Mouse (Mus musculus) stomach, embryonic 14.5 days (tissue): ENCODE data around the gene Sumf1. TPM values are rescaled to one million over a fixed set of nuclear protein-coding genes. Genes with fewer than 3 reads are reported as not detected.

Experiments used
- ATAC-seq: fragments of 200-750 bp; cut with Nextera tagmentation; 2 replicates; pipeline ENCODE4 v1.8.0; 2017; ENCODE audit warnings: low read depth, moderate TSS enrichment; ENCODE audit not compliant: insufficient number of reproducible peaks, insufficient read depth, low FRiP score
- H3K27ac ChIP-seq: fragments of 300-500 bp; sonication (generic); 2 replicates; pipeline ENCODE4 v1.5.1; 2014; ENCODE audit warnings: mild to moderate bottlenecking, low read length, moderate library complexity, mixed read lengths
- H3K27me3 ChIP-seq: fragments of 300-500 bp; sonication (generic); 2 replicates; pipeline ENCODE4 v1.6.1; 2014; ENCODE audit warnings: low read length, control low read depth, mixed read lengths; ENCODE audit not compliant: control insufficient read depth, insufficient read depth
- H3K36me3 ChIP-seq: fragments of 300-500 bp; sonication (generic); 2 replicates; pipeline ENCODE4 v1.6.1; 2014; ENCODE audit warnings: mild to moderate bottlenecking, control low read depth, low read length, moderate library complexity, mixed read lengths; ENCODE audit not compliant: control insufficient read depth, insufficient read depth
- H3K4me1 ChIP-seq: fragments of 300-500 bp; sonication (generic); 2 replicates; pipeline ENCODE4 v1.6.1; 2014; ENCODE audit warnings: low read length, control low read depth, mixed read lengths; ENCODE audit not compliant: control insufficient read depth, insufficient read depth
- H3K4me2 ChIP-seq: fragments of 300-500 bp; sonication (generic); replicated peaks from 2 replicates; pipeline ENCODE4 v1.6.1; 2014; ENCODE audit warnings: low read depth, low read length, control low read depth
- H3K4me3 ChIP-seq: fragments of 300-500 bp; sonication (generic); 2 replicates; pipeline ENCODE4 v1.5.1; 2014; ENCODE audit warnings: low read depth, low read length, control low read depth
- H3K9ac ChIP-seq: fragments of 300-500 bp; sonication (generic); replicated peaks from 2 replicates; pipeline ENCODE4 v1.6.1; 2014; ENCODE audit warnings: low read depth, mild to moderate bottlenecking, control low read depth, low read length, moderate library complexity, mixed read lengths
- H3K9me3 ChIP-seq: fragments of 300-500 bp; sonication (generic); 2 replicates; pipeline ENCODE4 v1.6.1; 2016; ENCODE audit warnings: low read depth, low read length, control low read depth; ENCODE audit not compliant: control insufficient read depth
- WGBS: fragments of 180-500 bp; shearing (Covaris S2); extraction: QIAGEN DNeasy Blood & Tissue Kit; methylation state at CpG from one replicate; pipeline ENCODE4 v1.1.7; 2014; 5-methylcytosine and 5-hydroxymethylcytosine counted together
- polyA plus RNA-seq: library from polyadenylated mRNA; unstranded; fragments of >200 nt; fragmentation: Nextera tagmentation; extraction: Ambion mirVana; gene quantifications from 2 replicates; pipeline ENCODE4 v1.2.1, GENCODE M21; 2014

Gene Sumf1
- polyA plus RNA-seq, 1 experiment from 2014 or later: 23.6 TPM

DNA sequence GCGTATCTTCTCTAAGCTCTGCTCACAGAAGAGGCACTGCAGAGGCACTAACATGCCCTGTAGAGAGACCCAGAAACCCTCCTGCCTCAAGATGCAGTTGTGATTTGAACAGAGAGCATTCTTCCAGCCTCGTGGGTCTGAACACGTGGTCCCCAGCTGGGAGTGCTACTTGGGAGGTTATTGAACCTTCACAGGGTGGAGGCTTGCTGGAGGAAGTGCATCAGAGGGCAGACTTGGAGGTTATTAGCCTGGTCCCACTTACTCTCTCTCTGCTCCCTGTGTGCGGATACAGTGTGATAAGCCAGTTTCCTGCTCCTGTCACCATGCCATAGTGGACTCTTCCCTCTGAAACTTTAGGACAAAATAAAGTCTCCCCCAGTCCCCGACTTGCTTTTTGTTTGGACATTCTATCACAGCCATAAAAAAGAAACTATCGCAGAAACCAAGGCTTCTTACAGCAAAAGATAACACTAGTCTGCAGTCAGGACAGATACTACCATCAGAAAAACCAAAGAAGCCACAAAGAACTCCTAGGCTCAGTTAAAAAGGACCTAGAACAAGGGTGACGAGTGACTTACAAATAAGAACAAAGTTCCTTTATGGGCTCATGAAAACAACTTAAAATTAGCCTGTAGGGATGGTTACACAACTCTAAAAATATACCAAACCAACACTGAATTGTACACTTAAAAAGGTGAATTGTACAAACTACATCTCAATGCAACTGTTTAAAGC lies 17.3 kb downstream of the Sumf1 start:
- Histone ChIP-seq H3K9me3 (no peaks in the 10 kb centered on the region), H3K4me3 (no peak overlapping the region), H3K27ac (no peak overlapping the region), H3K27me3 (no peaks in the 10 kb centered on the region), H3K4me2 (no peak overlapping the region), H3K4me1 (no peaks in the 10 kb centered on the region), H3K36me3 (no peaks in the 10 kb centered on the region), H3K9ac (no peak overlapping the region)
- 80% methylated on average over 7 of the region's 7 CpGs for WGBS
- no peak for ATAC-seq

DNA sequence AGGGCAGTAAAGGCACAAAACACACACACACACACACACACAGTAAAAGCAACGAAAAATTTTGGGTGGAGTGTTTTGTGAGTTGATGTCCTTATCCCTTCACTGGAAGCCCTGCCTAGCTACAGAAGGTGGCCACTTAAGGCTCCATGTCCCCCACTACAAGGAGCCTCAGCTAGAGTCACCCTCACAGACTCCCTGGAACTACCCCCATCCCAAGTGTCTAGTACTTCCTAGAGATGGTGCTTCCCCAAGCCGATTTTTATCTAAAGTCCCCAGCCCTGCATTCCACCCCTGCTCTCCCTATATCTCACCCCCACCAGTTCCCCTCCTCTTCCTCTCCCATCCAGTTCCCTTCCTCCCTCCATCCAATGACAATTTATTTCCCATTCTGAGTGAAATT lies 19.8 kb downstream of the Sumf1 start:
- Histone ChIP-seq H3K27me3 (no peaks in the 10 kb centered on the region), H3K9ac (no peak overlapping the region), H3K27ac (no peak overlapping the region), H3K4me1 (peaks cover 2% of the 10 kb centered on the region; the same call in 1 of the 2 replicates), H3K4me2 (no peak overlapping the region), H3K9me3 (no peaks in the 10 kb centered on the region), H3K36me3 (no peaks in the 10 kb centered on the region), H3K4me3 (no peak overlapping the region)
- 79% methylated on average over 2 of the region's 2 CpGs for WGBS
- ATAC-seq: no peak

DNA sequence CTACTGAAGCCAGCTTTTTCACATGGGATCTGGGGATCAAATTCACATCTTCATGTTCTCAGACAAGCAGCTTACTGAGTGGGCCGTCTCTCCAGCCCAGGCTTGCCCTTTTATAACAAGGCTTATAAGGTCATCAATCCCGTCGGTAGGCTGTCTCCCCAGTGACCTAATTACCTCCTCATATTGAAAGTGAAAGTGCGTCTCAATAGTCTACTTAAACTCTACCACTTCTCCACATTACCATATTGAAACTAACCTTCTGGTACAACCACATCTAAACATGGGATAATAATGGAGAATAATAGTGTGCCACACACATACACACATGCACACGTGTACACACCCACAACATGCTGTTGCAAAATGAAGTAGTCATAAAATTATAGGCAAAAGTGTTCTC lies 20.4 kb downstream of the Sumf1 start:
- H3K27ac ChIP-seq: no peak overlapping the region
- no peak overlapping the region for H3K4me2 ChIP-seq
- H3K27me3 ChIP-seq: no peaks in the 10 kb centered on the region
- 79% methylated on average over 5 of the region's 5 CpGs for WGBS
- no peak overlapping the region for H3K9ac ChIP-seq
- no peaks in the 10 kb centered on the region for H3K36me3 ChIP-seq
- no peak overlapping the region for H3K4me3 ChIP-seq
- no peak for ATAC-seq
- H3K9me3 ChIP-seq: no peaks in the 10 kb centered on the region
- H3K4me1 ChIP-seq: peaks cover 6% of the 10 kb centered on the region; the same call in 1 of the 2 replicates

DNA sequence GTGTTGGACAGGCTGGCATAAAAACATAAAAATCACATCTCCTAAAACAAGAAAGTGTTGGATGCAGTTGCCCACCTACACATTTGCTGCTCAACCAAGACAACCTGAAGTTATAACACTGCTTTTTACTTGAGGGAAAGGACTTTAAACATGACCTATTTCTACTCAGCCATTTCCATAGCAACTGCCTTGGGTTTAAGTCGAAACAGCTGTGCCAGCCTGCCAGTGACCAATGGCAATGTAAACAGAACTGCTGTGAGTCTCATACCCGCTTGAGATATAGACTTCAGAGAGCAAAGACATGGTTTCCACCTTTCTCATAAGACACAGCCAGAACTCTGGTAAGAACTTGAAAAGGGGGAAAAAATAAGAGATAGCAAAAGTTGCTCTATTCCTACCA lies 24.8 kb downstream of the Sumf1 start:
- Histone ChIP-seq H3K36me3 (no peaks in the 10 kb centered on the region), H3K4me1 (peaks cover 6% of the 10 kb centered on the region; the same call in 1 of the 2 replicates), H3K4me3 (no peak overlapping the region), H3K9me3 (no peaks in the 10 kb centered on the region), H3K27me3 (no peaks in the 10 kb centered on the region), H3K4me2 (no peak overlapping the region), H3K9ac (no peak overlapping the region), H3K27ac (no peak overlapping the region)
- WGBS: 31% methylated on average over 2 of the region's 2 CpGs
- ATAC-seq: no peak

- Histone ChIP-seq H3K4me2 (no peak overlapping the region), H3K36me3 (no peaks in the 10 kb centered on the region), H3K27me3 (no peaks in the 10 kb centered on the region), H3K27ac (no peak overlapping the region), H3K4me1 (peaks cover 6% of the 10 kb centered on the region; the same call in 1 of the 2 replicates), H3K9me3 (no peaks in the 10 kb centered on the region), H3K9ac (no peak overlapping the region), H3K4me3 (no peak overlapping the region)
- ATAC-seq: no peak
- 59% methylated on average over 6 of the region's 6 CpGs for WGBS
Observed at GRCm38 (mm10) chr6:108156881-108157280, 28.5 kb downstream of the Sumf1 start.

DNA sequence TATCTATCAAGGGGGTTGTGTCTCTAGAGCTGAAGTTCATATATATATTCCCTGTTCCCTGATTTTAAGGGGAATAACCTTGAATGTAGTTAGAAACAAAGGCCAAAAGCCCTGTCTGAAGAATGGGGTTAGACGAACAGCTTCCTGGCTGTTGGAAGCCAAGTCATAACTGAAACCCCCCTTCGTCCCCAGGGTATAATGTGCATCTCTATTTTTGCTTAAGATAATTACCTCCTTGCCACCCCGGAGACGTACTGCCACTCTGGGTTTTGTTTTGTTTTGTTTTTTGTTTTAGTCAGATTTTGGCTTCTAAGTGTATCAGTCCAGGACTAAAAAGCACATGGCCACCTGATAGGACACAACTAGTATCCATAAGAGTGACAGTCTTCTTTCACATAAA lies 31.1 kb downstream of the Sumf1 start:
- no peak overlapping the region for H3K9ac ChIP-seq
- H3K4me2 ChIP-seq: no peak overlapping the region
- H3K27me3 ChIP-seq: no peaks in the 10 kb centered on the region
- H3K36me3 ChIP-seq: no peaks in the 10 kb centered on the region
- no peak for ATAC-seq
- H3K27ac ChIP-seq: no peak overlapping the region
- H3K9me3 ChIP-seq: no peaks in the 10 kb centered on the region
- 88% methylated on average over 4 of the region's 4 CpGs for WGBS
- no peak overlapping the region for H3K4me3 ChIP-seq
- no peaks in the 10 kb centered on the region for H3K4me1 ChIP-seq

DNA sequence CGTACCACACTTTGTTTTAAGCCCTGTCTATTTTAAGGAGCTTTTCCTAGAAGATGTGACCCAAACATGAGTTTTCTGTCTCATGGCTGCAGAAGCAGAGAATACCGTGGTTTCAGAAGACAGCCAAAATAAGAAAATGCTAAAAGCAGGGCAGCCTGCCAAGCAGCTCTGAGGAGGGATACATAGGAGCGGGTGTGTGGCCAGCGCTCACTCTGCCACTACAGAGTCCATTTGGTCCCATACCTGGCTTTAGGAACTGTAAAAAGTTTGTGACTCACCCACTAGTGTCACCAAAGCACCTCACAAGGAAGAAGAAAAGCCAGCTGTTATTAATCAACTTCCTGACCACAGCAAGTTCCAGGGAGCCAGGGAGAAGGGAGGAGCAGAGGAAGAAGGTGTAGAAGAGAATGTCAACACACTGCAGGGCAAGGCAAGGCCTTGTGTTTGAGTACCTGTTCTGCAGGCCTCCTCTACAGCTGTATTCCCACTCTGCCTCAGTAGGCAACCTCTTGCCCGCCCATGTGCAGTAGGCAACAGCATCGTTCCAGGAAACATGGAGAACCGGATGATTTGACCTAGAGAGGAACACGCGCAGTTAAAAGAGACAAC lies 32.6 kb downstream of the Sumf1 start:
- Histone ChIP-seq H3K4me1 (no peaks in the 10 kb centered on the region), H3K4me2 (no peak overlapping the region), H3K9me3 (no peaks in the 10 kb centered on the region), H3K4me3 (no peak overlapping the region), H3K27me3 (no peaks in the 10 kb centered on the region), H3K36me3 (no peaks in the 10 kb centered on the region), H3K9ac (no peak overlapping the region), H3K27ac (peak overlapping the region; percentile 15; the same call in 1 of the 2 replicates)
- WGBS: 83% methylated on average over 9 of the region's 9 CpGs
- ATAC-seq: no peak

GRCm38 (mm10) chr6:108152081-108152480 lies 33.3 kb downstream of the Sumf1 start:
- Histone ChIP-seq H3K27ac (peak overlapping the region; percentile 24; the same call in 1 of the 2 replicates), H3K4me3 (no peak overlapping the region), H3K9ac (no peak overlapping the region), H3K4me1 (no peaks in the 10 kb centered on the region), H3K36me3 (no peaks in the 10 kb centered on the region), H3K9me3 (no peaks in the 10 kb centered on the region), H3K27me3 (no peaks in the 10 kb centered on the region), H3K4me2 (no peak overlapping the region)
- ATAC-seq: no peak
- WGBS: 87% methylated on average over 6 of the region's 6 CpGs
